Mouse (Mus musculus): Measurements from ENCODE around the gene Zbtb6. TPM values are rescaled to one million over a fixed set of nuclear protein-coding genes. Genes with fewer than 3 reads are reported as not detected.

Gene Zbtb6
- 6.1 and 6.5 TPM in 2 replicates for polyA plus RNA-seq (2016; fragmentation: Nextera tagmentation; extraction: Ambion mirVana)

DNA sequence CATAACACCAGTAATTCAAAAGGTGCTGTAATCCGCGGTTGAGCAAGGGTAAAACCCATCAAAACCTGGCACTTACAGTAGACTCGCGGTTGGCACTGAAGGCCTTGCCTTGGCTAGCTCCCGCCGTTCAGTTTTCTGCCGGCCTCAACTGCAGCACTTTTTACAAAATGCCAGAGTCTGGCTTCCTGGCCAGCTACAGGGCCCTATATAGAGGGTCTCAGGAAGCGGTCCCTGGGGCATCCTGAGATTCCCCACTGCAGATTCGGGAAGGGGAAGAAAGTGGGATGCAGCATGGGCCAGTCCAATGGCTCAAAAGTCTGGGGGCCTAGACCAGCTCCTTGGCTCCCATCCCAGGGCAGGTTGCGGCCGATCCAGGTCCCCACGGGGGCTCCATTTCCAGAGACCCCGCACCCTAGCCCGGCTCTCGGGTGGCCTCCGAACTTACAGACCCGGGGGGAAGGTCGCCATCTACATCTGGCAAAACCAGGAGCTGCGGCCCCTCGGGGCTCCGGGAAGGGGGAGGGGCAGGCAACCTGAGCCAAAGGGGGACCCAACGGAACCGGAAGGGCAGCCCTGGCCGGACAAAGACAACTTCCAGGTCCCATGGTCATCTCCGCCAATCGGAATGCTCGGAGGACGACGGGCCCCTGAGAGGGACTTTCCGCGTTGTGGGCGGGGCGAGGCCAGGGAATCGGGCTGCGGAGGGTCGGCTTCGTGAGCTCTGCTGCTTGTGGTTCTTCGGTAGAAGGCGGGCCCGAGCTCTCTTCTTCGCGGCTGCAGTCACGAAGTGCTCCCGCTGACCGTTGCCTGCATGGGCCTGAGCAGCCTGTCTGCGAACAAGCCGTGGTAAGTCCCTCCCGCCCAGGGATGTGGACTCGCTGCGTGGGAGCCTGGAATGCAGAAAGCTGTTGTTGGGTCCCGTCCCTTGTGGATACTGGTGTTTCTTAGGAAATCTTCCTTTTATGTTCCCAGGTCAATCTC, at the start of gene Zbtb6, which contains the start of the genes Zbtb26 and Rabgap1:
Gene Zbtb6 (minus strand): TSS at position 561 of the 981 bp plus-strand sequence.
Gene Zbtb26 (minus strand): TSS at position 525 of the 981 bp plus-strand sequence.
Gene Rabgap1 (plus strand): TSS at position 669 of the 981 bp plus-strand sequence.
- WGBS: under 1% methylated on average over 51 of the region's 51 CpGs
- peak within 1 kb of the TSS; percentile 92 for H3K4me3 ChIP-seq
- no peaks in the 10 kb centered on the region for H3K9me3 ChIP-seq
- H3K27ac ChIP-seq: peak within 1 kb of the TSS; percentile 97
- peaks cover 6% of the 10 kb centered on the region; the same call in 1 of the 2 replicates for H3K36me3 ChIP-seq
- H3K4me1 ChIP-seq (replicated peaks): peaks cover 32% of the 10 kb centered on the region
- H3K27me3 ChIP-seq (ENCODE audit: insufficient read depth, poor library complexity, severe bottlenecking): no peaks in the 10 kb centered on the region
- peak; percentile 97 for DNase-seq (ENCODE audit: low spot score)

DNA sequence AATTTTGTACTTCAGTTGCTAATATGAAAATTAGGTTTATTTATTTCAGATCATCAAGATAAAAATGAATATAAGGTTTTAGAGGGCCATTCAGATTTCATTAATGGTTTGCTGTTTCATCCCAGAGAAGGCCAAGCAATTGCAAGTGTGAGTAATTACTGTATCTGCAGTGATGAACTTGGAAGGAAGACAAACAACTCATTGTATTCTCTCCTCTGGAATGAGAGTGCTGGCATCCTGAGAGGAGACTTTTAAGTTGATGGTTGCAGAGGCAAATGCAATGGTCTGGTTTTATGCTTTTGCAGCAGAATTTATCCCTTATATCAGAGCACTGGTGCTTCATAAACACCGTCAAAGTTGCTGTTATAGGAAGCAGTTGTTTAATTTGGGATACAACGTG, 46.0 kb upstream of the Zbtb6 start:
- H3K27me3 ChIP-seq (ENCODE audit: insufficient read depth, poor library complexity, severe bottlenecking): no peaks in the 10 kb centered on the region
- 98% methylated on average over 2 of the region's 2 CpGs for WGBS
- DNase-seq (ENCODE audit: low spot score): no peak
- no peak overlapping the region for H3K27ac ChIP-seq
- no peaks in the 10 kb centered on the region for H3K9me3 ChIP-seq
- peaks cover 95% of the 10 kb centered on the region for H3K36me3 ChIP-seq
- H3K4me1 ChIP-seq (replicated peaks): no peaks in the 10 kb centered on the region
- no peak overlapping the region for H3K4me3 ChIP-seq

DNA sequence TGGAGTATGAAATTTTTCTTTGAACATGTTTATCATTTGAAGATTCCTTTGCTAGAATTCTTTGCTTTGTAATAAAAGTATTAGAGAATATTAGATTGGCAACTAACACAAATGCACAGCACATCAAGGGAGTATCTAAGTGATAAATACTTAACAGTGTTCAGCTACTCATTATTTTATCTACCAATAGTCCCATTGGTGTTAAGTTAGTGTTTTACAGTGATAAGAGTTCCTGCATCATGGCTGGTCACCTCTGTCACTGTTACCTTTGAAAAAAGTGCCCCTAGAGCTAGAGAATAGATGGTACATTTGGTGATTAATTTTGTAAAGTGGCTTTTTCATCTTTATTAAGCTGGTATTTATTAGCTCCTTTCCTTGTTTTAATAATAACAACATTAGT, 43.4 kb upstream of the Zbtb6 start:
- H3K27ac ChIP-seq: no peak overlapping the region
- no peaks in the 10 kb centered on the region for H3K4me1 ChIP-seq (replicated peaks)
- no peak for DNase-seq (ENCODE audit: low spot score)
- peaks cover 92% of the 10 kb centered on the region for H3K36me3 ChIP-seq
- no peak overlapping the region for H3K4me3 ChIP-seq
- H3K27me3 ChIP-seq (ENCODE audit: insufficient read depth, poor library complexity, severe bottlenecking): no peaks in the 10 kb centered on the region
- H3K9me3 ChIP-seq: no peaks in the 10 kb centered on the region

DNA sequence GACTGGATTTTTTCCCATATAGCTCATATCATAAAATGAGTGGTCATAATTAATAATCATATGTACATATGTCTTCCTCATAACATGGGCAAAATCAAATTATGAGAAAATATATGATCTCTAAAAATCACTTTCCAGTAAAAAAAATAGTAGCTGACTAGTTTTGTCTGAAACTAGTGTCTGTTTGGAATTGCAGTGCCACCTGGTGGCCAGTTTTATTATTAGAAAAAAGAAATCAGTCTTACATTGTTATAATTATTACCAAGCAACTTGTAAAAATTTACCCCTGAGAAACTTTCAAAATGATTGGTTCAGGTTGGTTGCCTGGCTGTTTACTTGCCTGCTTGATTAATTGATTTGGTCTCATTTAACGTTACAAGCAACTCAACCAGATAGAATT, 42.4 kb upstream of the Zbtb6 start:
- no peaks in the 10 kb centered on the region for H3K27me3 ChIP-seq (ENCODE audit: insufficient read depth, poor library complexity, severe bottlenecking)
- 87% methylated on average over 1 of the region's 1 CpGs for WGBS
- no peaks in the 10 kb centered on the region for H3K4me1 ChIP-seq (replicated peaks)
- H3K9me3 ChIP-seq: no peaks in the 10 kb centered on the region
- peaks cover 88% of the 10 kb centered on the region for H3K36me3 ChIP-seq
- DNase-seq (ENCODE audit: low spot score): no peak
- H3K4me3 ChIP-seq: no peak overlapping the region
- no peak overlapping the region for H3K27ac ChIP-seq

DNA sequence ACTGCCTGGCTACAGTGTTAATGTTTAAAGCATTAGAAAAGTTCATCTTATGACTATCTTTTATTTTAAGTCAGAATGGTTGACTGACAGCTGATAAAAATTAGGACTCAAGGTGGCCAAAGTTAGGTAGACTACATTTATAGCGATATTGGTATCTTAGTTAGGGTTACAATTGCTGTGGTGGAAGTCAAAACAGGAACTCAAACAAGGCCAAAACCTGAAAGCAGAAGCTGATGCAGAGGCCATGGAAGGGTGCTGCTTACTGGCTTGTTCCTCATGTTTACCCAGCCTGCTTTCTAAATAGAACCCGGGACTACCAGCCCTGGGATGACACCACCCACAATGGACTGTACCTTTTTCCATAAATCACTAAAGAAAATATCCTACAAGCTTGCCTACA, 41.2 kb upstream of the Zbtb6 start:
- peaks cover 85% of the 10 kb centered on the region for H3K36me3 ChIP-seq
- no peaks in the 10 kb centered on the region for H3K9me3 ChIP-seq
- DNase-seq (ENCODE audit: low spot score): no peak
- H3K4me3 ChIP-seq: no peak overlapping the region
- no peaks in the 10 kb centered on the region for H3K27me3 ChIP-seq (ENCODE audit: insufficient read depth, poor library complexity, severe bottlenecking)
- H3K27ac ChIP-seq: no peak overlapping the region
- no peaks in the 10 kb centered on the region for H3K4me1 ChIP-seq (replicated peaks)
- WGBS: 93% methylated on average over 2 of the region's 2 CpGs

DNA sequence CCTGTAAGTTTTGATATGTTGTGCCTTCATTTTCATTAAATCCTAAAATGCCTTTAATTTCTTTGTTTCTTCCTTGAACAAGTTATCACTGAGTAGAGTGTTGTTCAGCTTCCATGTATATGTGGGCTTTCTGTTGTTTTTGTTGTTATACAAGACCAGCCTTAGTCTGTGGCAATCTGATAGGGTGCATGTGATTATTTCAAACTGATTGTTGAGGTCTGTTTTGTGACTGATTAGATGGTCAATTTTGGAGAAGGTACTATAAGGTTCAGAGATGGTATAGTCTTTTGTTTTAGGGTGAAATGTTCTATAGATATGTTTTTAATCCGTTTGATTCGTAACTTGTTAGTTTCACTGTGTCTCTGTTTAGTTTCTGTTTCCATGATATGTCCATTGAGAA, 37.1 kb upstream of the Zbtb6 start:
- peaks cover 89% of the 10 kb centered on the region for H3K36me3 ChIP-seq
- H3K27ac ChIP-seq: no peak overlapping the region
- DNase-seq (ENCODE audit: low spot score): no peak
- 96% methylated on average over 2 of the region's 2 CpGs for WGBS
- H3K27me3 ChIP-seq (ENCODE audit: insufficient read depth, poor library complexity, severe bottlenecking): no peaks in the 10 kb centered on the region
- H3K4me3 ChIP-seq: no peak overlapping the region
- no peaks in the 10 kb centered on the region for H3K9me3 ChIP-seq
- H3K4me1 ChIP-seq (replicated peaks): no peaks in the 10 kb centered on the region

DNA sequence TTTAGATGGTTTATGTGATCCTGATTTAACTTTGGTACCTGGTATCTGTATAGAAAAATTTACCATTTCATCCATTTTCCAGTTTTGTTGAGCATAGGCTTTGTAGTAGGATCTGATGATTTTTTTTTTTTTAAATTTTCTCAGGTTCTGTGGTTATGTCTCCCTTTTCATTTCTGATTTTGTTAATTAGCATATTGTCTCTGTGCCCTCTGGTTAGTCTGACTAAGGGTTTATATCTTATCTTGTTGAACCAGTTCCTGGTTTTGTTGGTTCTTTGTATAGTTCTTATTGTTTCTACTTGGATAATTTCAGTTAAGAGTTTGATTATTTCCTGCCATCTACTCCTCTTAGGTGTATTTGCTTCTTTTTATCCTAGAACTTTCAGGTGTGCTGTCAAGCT, 36.6 kb upstream of the Zbtb6 start:
- no peak overlapping the region for H3K4me3 ChIP-seq
- H3K27me3 ChIP-seq (ENCODE audit: insufficient read depth, poor library complexity, severe bottlenecking): no peaks in the 10 kb centered on the region
- no peak for DNase-seq (ENCODE audit: low spot score)
- no peaks in the 10 kb centered on the region for H3K4me1 ChIP-seq (replicated peaks)
- H3K9me3 ChIP-seq: no peaks in the 10 kb centered on the region
- peaks cover 88% of the 10 kb centered on the region for H3K36me3 ChIP-seq
- no peak overlapping the region for H3K27ac ChIP-seq

DNA sequence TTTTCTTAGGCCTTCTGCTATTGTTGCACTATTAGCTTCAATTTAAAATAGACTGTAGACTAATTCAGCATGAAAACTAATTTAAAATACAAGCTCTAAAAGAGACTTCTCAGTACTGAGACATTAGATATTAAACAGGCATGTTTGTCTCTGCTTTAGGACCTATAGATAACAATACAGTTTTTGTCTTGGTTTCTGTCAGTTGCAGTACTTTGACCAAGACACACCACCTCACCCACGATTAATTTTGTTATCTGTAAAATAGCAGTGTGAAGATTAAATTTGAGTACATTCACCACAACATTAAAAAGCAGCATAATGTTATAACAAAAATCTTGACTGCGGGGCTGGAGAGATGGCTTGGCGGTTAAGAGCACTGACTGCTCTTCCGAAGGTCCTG, 23.3 kb upstream of the Zbtb6 start:
- Histone ChIP-seq H3K4me3 (no peak overlapping the region), H3K27ac (no peak overlapping the region), H3K9me3 (no peaks in the 10 kb centered on the region), H3K4me1 (replicated peaks) (no peaks in the 10 kb centered on the region), H3K36me3 (peaks cover 33% of the 10 kb centered on the region), H3K27me3 (ENCODE audit: insufficient read depth, poor library complexity, severe bottlenecking) (no peaks in the 10 kb centered on the region)
- DNase-seq (ENCODE audit: low spot score): no peak
- 95% methylated on average over 4 of the region's 4 CpGs for WGBS

DNA sequence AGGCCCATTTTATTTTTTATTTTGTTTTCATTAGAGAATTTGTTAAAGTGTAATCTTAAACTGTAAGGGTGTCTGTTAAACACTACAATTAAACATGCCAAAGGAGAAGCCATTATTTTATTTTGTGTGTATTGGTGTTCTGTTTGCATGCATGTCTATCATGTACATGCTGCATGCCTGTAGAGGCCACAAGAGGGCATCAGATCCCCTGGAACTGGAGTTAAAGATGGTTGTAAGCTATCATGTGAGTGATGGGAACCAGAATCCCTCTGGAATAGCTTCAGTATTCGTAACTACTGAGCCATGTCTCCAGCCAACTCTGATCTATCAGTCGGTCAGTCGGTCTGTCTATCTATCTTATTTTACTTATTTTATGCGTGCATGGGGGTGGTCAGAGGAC, 17.7 kb upstream of the Zbtb6 start:
- H3K4me3 ChIP-seq: no peak overlapping the region
- H3K27ac ChIP-seq: no peak overlapping the region
- H3K36me3 ChIP-seq: peaks cover 19% of the 10 kb centered on the region; the same call in 1 of the 2 replicates
- H3K9me3 ChIP-seq: no peaks in the 10 kb centered on the region
- 98% methylated on average over 4 of the region's 4 CpGs for WGBS
- no peak for DNase-seq (ENCODE audit: low spot score)
- H3K27me3 ChIP-seq (ENCODE audit: insufficient read depth, poor library complexity, severe bottlenecking): no peaks in the 10 kb centered on the region
- no peaks in the 10 kb centered on the region for H3K4me1 ChIP-seq (replicated peaks)

DNA sequence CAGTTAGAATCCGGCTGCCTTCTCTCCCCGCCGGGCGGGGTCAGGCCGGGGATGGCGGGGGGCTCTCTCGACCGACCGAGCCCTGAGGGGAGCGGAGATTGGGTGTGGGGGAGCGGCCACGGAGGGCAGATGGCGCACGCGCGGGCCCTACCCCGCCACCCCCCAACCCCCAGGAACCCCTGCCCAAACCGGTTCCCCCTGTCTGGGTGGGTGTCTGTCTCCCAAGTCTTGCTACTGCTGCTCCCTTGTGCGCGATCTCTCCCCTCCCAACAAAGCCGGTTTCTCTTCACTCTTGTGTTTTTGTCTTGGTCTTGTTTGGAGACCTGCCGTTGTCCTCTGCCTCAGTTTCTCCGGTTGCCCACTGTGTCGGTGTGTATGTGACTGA, 9.4 kb upstream of the Zbtb6 start:
- Histone ChIP-seq H3K4me3 (peak overlapping the region; percentile 98), H3K9me3 (no peaks in the 10 kb centered on the region), H3K27me3 (ENCODE audit: insufficient read depth, poor library complexity, severe bottlenecking) (no peaks in the 10 kb centered on the region), H3K27ac (peak overlapping the region; percentile 96), H3K36me3 (peaks cover 5% of the 10 kb centered on the region; the same call in 1 of the 2 replicates), H3K4me1 (replicated peaks) (peaks cover 18% of the 10 kb centered on the region)
- DNase-seq (ENCODE audit: low spot score): no peak
- under 1% methylated on average over 24 of the region's 24 CpGs for WGBS

DNA sequence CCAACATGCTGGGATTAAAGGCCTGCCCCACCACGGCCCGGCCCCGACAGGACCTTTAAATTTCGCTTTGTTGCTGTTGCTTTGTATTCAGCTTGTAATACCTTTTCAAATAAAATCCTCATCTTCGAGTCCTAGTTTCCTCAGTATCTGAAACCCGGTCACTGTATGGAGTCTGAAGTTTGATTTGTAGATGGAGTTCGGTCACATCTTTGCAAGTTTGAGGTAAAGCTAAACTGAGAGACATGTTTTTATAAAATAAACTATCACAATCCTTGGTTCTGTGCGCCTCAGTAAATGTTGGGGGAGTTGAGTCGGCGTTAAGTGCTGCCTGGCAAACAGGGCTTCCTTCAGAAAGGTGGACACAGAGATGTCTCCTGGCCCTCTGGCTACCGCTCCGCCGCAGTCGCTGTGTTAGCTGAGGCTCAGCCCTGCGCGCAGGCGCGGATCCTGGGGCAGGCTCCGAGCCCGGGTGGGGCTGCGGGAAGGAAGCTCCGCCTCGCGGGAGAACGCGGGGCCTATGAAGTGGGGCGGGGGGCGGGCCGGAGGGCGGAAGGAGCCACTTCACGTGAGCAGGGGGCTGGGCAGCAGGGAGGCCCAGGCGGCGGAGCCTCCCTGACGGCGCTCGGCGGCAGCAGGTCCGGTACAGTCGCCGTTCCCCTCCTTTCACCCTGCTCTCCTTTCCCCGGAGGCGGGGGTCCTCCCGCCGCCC, 8.8 kb upstream of the Zbtb6 start:
- WGBS: 9% methylated on average over 44 of the region's 44 CpGs

DNA sequence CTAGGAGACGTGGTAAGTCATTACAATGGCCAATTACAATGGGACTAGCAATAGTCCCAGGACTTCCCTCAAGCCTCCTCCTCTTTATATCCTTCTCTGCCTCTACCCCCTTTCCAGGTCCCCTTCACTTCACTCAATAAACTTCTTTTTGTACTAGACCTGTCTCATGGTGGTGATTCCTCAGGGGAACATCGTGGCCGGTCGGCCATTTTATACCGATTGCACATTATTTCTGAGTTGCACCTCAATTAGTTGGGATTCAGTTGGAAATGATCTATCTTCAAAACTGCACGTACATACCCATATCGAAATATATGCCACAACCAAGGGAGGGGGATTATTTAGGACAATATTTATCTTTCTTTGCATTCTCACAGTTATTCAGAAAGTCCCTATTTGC, 11.4 kb downstream of the Zbtb6 start:
- Histone ChIP-seq H3K27me3 (ENCODE audit: insufficient read depth, poor library complexity, severe bottlenecking) (no peaks in the 10 kb centered on the region), H3K36me3 (peaks cover 42% of the 10 kb centered on the region), H3K4me1 (replicated peaks) (peaks cover 14% of the 10 kb centered on the region), H3K9me3 (no peaks in the 10 kb centered on the region), H3K27ac (peak overlapping the region; percentile 94), H3K4me3 (peak overlapping the region; percentile 78)
- DNase-seq (ENCODE audit: low spot score): peak; percentile 10
- 31% methylated on average over 7 of the region's 7 CpGs for WGBS

More for the DNA sequence above, 8.8 kb upstream of the Zbtb6 start:
- H3K4me3 ChIP-seq: peak overlapping the region; percentile 98
- no peaks in the 10 kb centered on the region for H3K27me3 ChIP-seq (ENCODE audit: insufficient read depth, poor library complexity, severe bottlenecking)
- DNase-seq (ENCODE audit: low spot score): peak; percentile 95
- peak overlapping the region; percentile 96 for H3K27ac ChIP-seq
- H3K36me3 ChIP-seq: peaks cover 6% of the 10 kb centered on the region; the same call in 1 of the 2 replicates
- H3K4me1 ChIP-seq (replicated peaks): peaks cover 18% of the 10 kb centered on the region
- H3K9me3 ChIP-seq: no peaks in the 10 kb centered on the region

Data from hindbrain, embryonic 10.5 days (tissue).